Mouse (Mus musculus): Measurements from ENCODE around the gene Rnase2b.

DNA sequence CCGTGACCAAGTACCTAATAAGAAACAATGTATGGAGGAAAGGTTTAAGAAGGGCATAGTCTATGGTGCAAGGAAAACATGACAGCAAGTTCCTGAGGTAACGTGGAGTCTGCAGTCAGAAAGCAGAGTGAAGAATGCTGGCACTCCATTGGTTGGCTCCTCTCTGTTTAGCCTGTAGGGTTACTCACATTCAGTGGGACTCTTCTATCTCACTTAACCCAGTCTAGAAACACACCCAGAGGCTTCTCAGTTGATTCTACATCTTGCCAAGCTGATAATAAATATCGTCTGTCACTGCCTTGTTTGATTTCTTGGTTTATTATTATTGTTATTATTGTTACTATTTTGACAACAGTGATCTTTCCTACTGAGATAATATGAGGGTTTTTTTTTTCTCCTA is 19.5 kb upstream of the Rnase2b start:
- no peak for TF ChIP-seq CTCF (IDR thresholded peaks at IDR 0.05; ENCODE audit: extremely low read depth, insufficient read depth, insufficient read length, insufficient replicate concordance)
- TF ChIP-seq POLR2A (IDR thresholded peaks at IDR 0.05; ENCODE audit: low read depth, low read length) = no peak
